Mouse (Mus musculus): ENCODE data around the gene Bid.
"Not testable (repeated sequence)": the region's sequence is repeated elsewhere in the genome, so short reads cannot be mapped to it uniquely, and the experiment has no call there.

- TF ChIP-seq GATA1 (IDR thresholded peaks at IDR 0.05; ENCODE audit: borderline replicate concordance, low read length); FLI1 (IDR thresholded peaks at IDR 0.05; ENCODE audit: low read length): not testable (repeated sequence)
Measured at GRCm38 (mm10) chr6:120907876-120908597, 8.6 kb downstream of the Bid start.
